8 mouse cellular contexts compared by ENCODE assay signal in genomic region chr13:97197932-97198562, GRCm38 (mm10). TPM values are rescaled to one million over a fixed set of nuclear protein-coding genes. Genes with fewer than 3 reads are reported as not detected.
DNase-seq lines count a peak whose midpoint lies in the region; ATAC-seq lines count a peak whose summit lies in the region.

Hexb (minus strand) TSS chr13:97198357.

- ATAC-seq in heart, embryonic 13.5 days (ENCODE audit: extremely low read depth, insufficient number of reproducible peaks, low FRiP score, low TSS enrichment), result peak; percentile 90
- peak; percentile 97 for ATAC-seq in liver, embryonic 13.5 days (ENCODE audit: low read depth)
- peak; percentile 93 for ATAC-seq in stomach, embryonic 14.5 days (ENCODE audit: insufficient number of reproducible peaks, insufficient read depth, low FRiP score, low read depth)

- peak within 1 kb of the TSS; percentile 72 for H3K4me2 ChIP-seq in heart, embryonic 13.5 days
- H3K4me2 ChIP-seq in liver, embryonic 13.5 days, result peak within 1 kb of the TSS; percentile 95
- H3K4me2 ChIP-seq in stomach, embryonic 14.5 days (replicated peaks; ENCODE audit: low read depth, low read length), result peak within 1 kb of the TSS; percentile 91

- H3K9me3 ChIP-seq in heart, embryonic 13.5 days, result no peaks in the 10 kb centered on the region
- no peaks in the 10 kb centered on the region for H3K9me3 ChIP-seq in liver, embryonic 13.5 days (replicated peaks)
- H3K9me3 ChIP-seq in stomach, embryonic 14.5 days (ENCODE audit: control insufficient read depth, low read depth, low read length), result no peaks in the 10 kb centered on the region

- no peaks in the 10 kb centered on the region for H3K27me3 ChIP-seq in heart, embryonic 13.5 days (replicated peaks)
- H3K27me3 ChIP-seq in liver, embryonic 13.5 days, result no peaks in the 10 kb centered on the region
- H3K27me3 ChIP-seq in stomach, embryonic 14.5 days (ENCODE audit: control insufficient read depth, insufficient read depth, low read length), result no peaks in the 10 kb centered on the region

- peak; percentile 86 to 91 for DNase-seq in CD8-positive naive resting alpha-beta T cell, adult 2 months (ENCODE audit: low read depth in 2 of 2, low spot score in 2 of 2)
- DNase-seq in c-Kit-negative CD71-positive TER-119-positive erythroid progenitor cells, embryonic 14.5 days (ENCODE audit: low read depth, low spot score), result peak; percentile 40
- DNase-seq in fibroblast of lung, adult 2 months (ENCODE audit: low read depth), result peak; percentile 73
- DNase-seq in kidney, postnatal 10 days, result peak; percentile 95
- peak; percentile 87 for DNase-seq in liver, embryonic 13.5 days
- peak; percentile 83 to 89 for DNase-seq in natural killer cell, adult 2 months (ENCODE audit: low spot score in 2 of 2)

- H3K4me3 ChIP-seq in heart, embryonic 13.5 days, result peak within 1 kb of the TSS; percentile 82
- H3K4me3 ChIP-seq in liver, embryonic 13.5 days (replicated peaks), result peak within 1 kb of the TSS; percentile 74
- peak within 1 kb of the TSS; percentile 69 for H3K4me3 ChIP-seq in stomach, embryonic 14.5 days (ENCODE audit: low read depth, low read length)

- H3K9ac ChIP-seq in heart, embryonic 13.5 days, result peak within 1 kb of the TSS; percentile 81
- H3K9ac ChIP-seq in liver, embryonic 13.5 days, result peak within 1 kb of the TSS; percentile 77
- peak within 1 kb of the TSS; percentile 46; the same call in 1 of the 2 replicates for H3K9ac ChIP-seq in stomach, embryonic 14.5 days (replicated peaks; ENCODE audit: low read depth, low read length)

- no peaks in the 10 kb centered on the region for H3K36me3 ChIP-seq in heart, embryonic 13.5 days
- no peaks in the 10 kb centered on the region for H3K36me3 ChIP-seq in liver, embryonic 13.5 days
- no peaks in the 10 kb centered on the region for H3K36me3 ChIP-seq in stomach, embryonic 14.5 days (ENCODE audit: control insufficient read depth, insufficient read depth, low read length)

- H3K27ac ChIP-seq in heart, embryonic 13.5 days (replicated peaks), result peak within 1 kb of the TSS; percentile 76
- peak within 1 kb of the TSS; percentile 70 for H3K27ac ChIP-seq in liver, embryonic 13.5 days
- H3K27ac ChIP-seq in stomach, embryonic 14.5 days (ENCODE audit: low read length), result peak within 1 kb of the TSS; percentile 48; the same call in 1 of the 2 replicates

- peaks cover 7% of the 10 kb centered on the region for H3K4me1 ChIP-seq in heart, embryonic 13.5 days
- H3K4me1 ChIP-seq in liver, embryonic 13.5 days (replicated peaks), result peaks cover 19% of the 10 kb centered on the region
- H3K4me1 ChIP-seq in stomach, embryonic 14.5 days (ENCODE audit: control insufficient read depth, insufficient read depth, low read length), result no peaks in the 10 kb centered on the region

- under 1% methylated on average over 45 of the region's 45 CpGs for WGBS in heart, embryonic 13.5 days
- under 1% methylated on average over 45 of the region's 45 CpGs for WGBS in liver, embryonic 13.5 days (ENCODE audit: insufficient replicate concordance)
- WGBS in stomach, embryonic 14.5 days, result under 1% methylated on average over 45 of the region's 45 CpGs

RNA-seq across cellular contexts. Expression of gene Hexb, which starts in this region (rescaled TPM):
- polyA plus RNA-seq in heart, embryonic 13.5 days (2015; fragmentation: Nextera tagmentation; extraction: Ambion mirVana), result 33.4 and 33.9 TPM in 2 replicates
- 16.0 and 20.4 TPM in 2 replicates for polyA plus RNA-seq in liver, embryonic 13.5 days (2015; fragmentation: Nextera tagmentation; extraction: Ambion mirVana)
- 32.4 and 33.8 TPM in 2 replicates for polyA plus RNA-seq in stomach, embryonic 14.5 days (2014; fragmentation: Nextera tagmentation; extraction: Ambion mirVana)

Comparison
In these comparisons a context has a peak if more than half of its experiments do, and no peak if none do; other contexts are left out.
1. Peak in every context shown above with its lines: DNase-seq, ATAC-seq, H3K4me3 ChIP-seq and H3K27ac ChIP-seq.
2. DNase-seq: peak in every context shown above with its lines; median percentile 95 in kidney, postnatal 10 days; 88 in CD8-positive naive resting alpha-beta T cell, adult 2 months; 87 in liver, embryonic 13.5 days; 86 in natural killer cell, adult 2 months; 73 in fibroblast of lung, adult 2 months; 40 in c-Kit-negative CD71-positive TER-119-positive erythroid progenitor cells, embryonic 14.5 days.